Mouse (Mus musculus): ENCODE data around the gene Gnaq.

DNA sequence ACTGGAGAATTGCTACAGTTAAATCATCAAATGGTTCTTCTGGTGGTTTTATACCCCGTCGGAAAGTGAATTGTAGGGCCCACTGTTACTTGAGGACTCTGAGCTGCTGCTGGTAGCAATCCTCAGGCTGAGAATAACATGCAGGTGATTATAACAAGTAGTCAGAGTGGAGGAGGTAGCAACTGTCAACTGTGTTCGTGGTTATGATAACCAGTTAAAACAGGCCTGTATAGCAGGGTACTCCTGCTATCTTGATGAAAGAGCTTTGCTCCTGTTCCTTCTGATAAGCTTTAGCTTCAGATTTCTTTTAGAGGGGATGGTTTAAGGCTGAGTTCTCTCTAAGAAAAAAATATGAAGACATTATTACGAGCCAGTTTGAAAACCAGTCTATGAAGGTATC is 182.9 kb downstream of the Gnaq start:
- TF ChIP-seq CTCF (IDR thresholded peaks at IDR 0.05; ENCODE audit: low read depth, low read length) (no peak), POLR2A (IDR thresholded peaks at IDR 0.05; ENCODE audit: borderline replicate concordance, low read depth, low read length) (no peak)

Measured in bone marrow macrophage, adult 2 months (primary cell).